Mouse (Mus musculus): ENCODE data around the gene Gnao1.

- no peak for TF ChIP-seq CTCF (IDR thresholded peaks at IDR 0.05; ENCODE audit: low read depth, low read length)
- no peak for TF ChIP-seq POLR2A (IDR thresholded peaks at IDR 0.05; ENCODE audit: borderline replicate concordance, low read depth, low read length)
Measured at GRCm38 (mm10) chr8:93898570-93898969, 88.8 kb downstream of the Gnao1 start.
